Mouse (Mus musculus) brain, embryonic 14.5 days (tissue): ENCODE results near the gene Cenpi.

Experiments used
- CTCF ChIP-seq: fragments of 200-500 bp; IDR thresholded peaks from 2 replicates; pipeline ENCODE4 v1.5.1; 2012; ENCODE audit warnings: inconsistent platforms, mild to moderate bottlenecking, moderate library complexity, borderline replicate concordance; ENCODE audit not compliant: insufficient read depth, insufficient read length; ENCODE audit errors: extremely low read depth
- POLR2A ChIP-seq: fragments of 200-500 bp; IDR thresholded peaks from 2 replicates; pipeline ENCODE4 v1.6.1; 2012; ENCODE audit warnings: mild to moderate bottlenecking, inconsistent platforms, borderline replicate concordance; ENCODE audit not compliant: poor library complexity, insufficient read depth, insufficient read length, severe bottlenecking; ENCODE audit errors: extremely low read depth

- TF ChIP-seq POLR2A (no peak), CTCF (peak; percentile 23; the same call in 1 of the 2 replicates)
Measured at GRCm38 (mm10) chrX:134333280-134333679, 25.4 kb downstream of the Cenpi start.
